Mouse (Mus musculus) heart, adult 2 months (tissue): ENCODE results near the gene Morc3. TPM values are rescaled to one million over a fixed set of nuclear protein-coding genes. Genes with fewer than 3 reads are reported as not detected.
A peak's percentile ranks its signal among the peaks of the same experiment; 100 is the strongest.

Source experiments
- DNase-seq, 2 experiments: peaks; one replicate each; pipeline ENCODE4 v3.0.0; 2021
- H3K27ac ChIP-seq: fragments of 200-600 bp; 2 replicates; pipeline ENCODE4 v1.8.1; 2022
- H3K27me3 ChIP-seq: fragments of 200-500 bp; 2 replicates; pipeline ENCODE4 v1.6.1; 2012; ENCODE audit warnings: mild to moderate bottlenecking, low read length, inconsistent platforms, mixed read lengths; ENCODE audit not compliant: control insufficient read depth, insufficient read depth
- H3K36me3 ChIP-seq: fragments of 200-500 bp; 2 replicates; pipeline ENCODE4 v1.6.1; 2012; ENCODE audit warnings: low read length, inconsistent platforms; ENCODE audit not compliant: control insufficient read depth, insufficient read depth
- H3K4me1 ChIP-seq: fragments of 200-500 bp; 2 replicates; pipeline ENCODE4 v1.6.1; 2011; ENCODE audit warnings: low read length; ENCODE audit not compliant: control insufficient read depth, insufficient read depth
- H3K4me3 ChIP-seq: fragments of 200-600 bp; 2 replicates; pipeline ENCODE4 v1.8.1; 2022
- H3K79me2 ChIP-seq: fragments of 200-500 bp; replicated peaks from 2 replicates; pipeline ENCODE4 v1.6.1; 2012; ENCODE audit warnings: mild to moderate bottlenecking, inconsistent platforms, low read length, moderate library complexity, mixed read lengths; ENCODE audit not compliant: control insufficient read depth, insufficient read depth
- H3K9ac ChIP-seq: fragments of 200-500 bp; 2 replicates; pipeline ENCODE4 v1.6.1; 2012; ENCODE audit warnings: low read depth, mild to moderate bottlenecking, control low read depth, inconsistent platforms, low read length, mixed read lengths
- CTCF ChIP-seq: fragments of 200-600 bp; IDR thresholded peaks from 2 replicates; pipeline ENCODE4 v1.8.1; 2022; ENCODE audit warnings: antibody characterized with exemption, mild to moderate bottlenecking, moderate library complexity
- EP300 ChIP-seq: fragments of 200-500 bp; IDR thresholded peaks from 2 replicates; pipeline ENCODE4 v1.6.1; 2011; ENCODE audit warnings: low read depth, low read length, control low read depth; ENCODE audit not compliant: insufficient read depth
- POLR2A ChIP-seq: fragments of 200-500 bp; IDR thresholded peaks from 2 replicates; pipeline ENCODE4 v1.6.1; 2011; ENCODE audit warnings: mild to moderate bottlenecking, low read depth, low read length, control low read depth; ENCODE audit not compliant: insufficient read depth
- WGBS: fragments of 180-500 bp; shearing (Covaris S2); methylation state at CpG from one replicate; pipeline ENCODE4 v1.1.7; 2018; 5-methylcytosine and 5-hydroxymethylcytosine counted together
- intact Hi-C: fragments of 180-260 bp; cut with DNase I; formaldehyde crosslinking; loops from one replicate; pipeline ENCODE4 v1.15.1; 2025
- polyA plus RNA-seq: library from polyadenylated mRNA; depleted of rRNA; stranded (reverse); fragments of >200 nt; gene quantifications from 2 replicates; pipeline ENCODE4 v1.2.3, GENCODE M21; 2012
- total RNA-seq, 2 experiments: library from RNA; stranded (reverse); gene quantifications; 2 replicates each; pipeline ENCODE4 v1.2.3; 2021

Morc3 gene
- total and polyA plus RNA-seq, 3 experiments: 4.8 to 17.3 (median 15.3) TPM

DNA sequence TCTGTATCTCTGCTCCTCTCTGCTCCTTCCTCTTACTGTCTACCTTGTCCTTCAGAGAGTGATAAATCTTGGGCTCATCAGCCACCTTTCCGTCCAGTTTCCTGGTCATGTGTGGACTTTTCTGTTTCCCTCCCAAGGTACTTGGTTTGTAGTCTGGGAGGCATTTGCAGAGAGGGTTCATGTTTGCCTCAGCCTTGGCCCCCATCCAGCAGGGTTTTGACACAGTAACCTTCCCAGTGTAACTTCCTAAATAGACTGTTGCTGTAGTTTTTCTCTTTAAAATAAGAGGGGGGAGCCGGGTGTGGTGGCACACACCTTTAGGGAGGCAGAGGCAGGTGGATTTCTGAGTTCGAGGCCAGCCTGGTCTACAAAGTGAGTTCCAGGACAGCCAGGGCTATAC is 78.0 kb downstream of the Morc3 start:
- intact Hi-C loops: loop anchor here (10.0 kb wide), 1 partner anchor 225 kb away; the partner anchor contains the start of gene Cbr3
- H3K9ac ChIP-seq: no peak overlapping the region
- TF ChIP-seq EP300: no peak
- no peak for TF ChIP-seq POLR2A
- no peak for TF ChIP-seq CTCF
- no peak overlapping the region for H3K27ac ChIP-seq
- H3K79me2 ChIP-seq: no peaks in the 10 kb centered on the region
- H3K36me3 ChIP-seq: no peaks in the 10 kb centered on the region
- no peaks in the 10 kb centered on the region for H3K27me3 ChIP-seq
- DNase-seq: no peak
- no peaks in the 10 kb centered on the region; the same call in 1 of the 2 replicates for H3K4me1 ChIP-seq
- WGBS: 69% methylated on average over 3 of the region's 3 CpGs
- H3K4me3 ChIP-seq: no peak overlapping the region

DNA sequence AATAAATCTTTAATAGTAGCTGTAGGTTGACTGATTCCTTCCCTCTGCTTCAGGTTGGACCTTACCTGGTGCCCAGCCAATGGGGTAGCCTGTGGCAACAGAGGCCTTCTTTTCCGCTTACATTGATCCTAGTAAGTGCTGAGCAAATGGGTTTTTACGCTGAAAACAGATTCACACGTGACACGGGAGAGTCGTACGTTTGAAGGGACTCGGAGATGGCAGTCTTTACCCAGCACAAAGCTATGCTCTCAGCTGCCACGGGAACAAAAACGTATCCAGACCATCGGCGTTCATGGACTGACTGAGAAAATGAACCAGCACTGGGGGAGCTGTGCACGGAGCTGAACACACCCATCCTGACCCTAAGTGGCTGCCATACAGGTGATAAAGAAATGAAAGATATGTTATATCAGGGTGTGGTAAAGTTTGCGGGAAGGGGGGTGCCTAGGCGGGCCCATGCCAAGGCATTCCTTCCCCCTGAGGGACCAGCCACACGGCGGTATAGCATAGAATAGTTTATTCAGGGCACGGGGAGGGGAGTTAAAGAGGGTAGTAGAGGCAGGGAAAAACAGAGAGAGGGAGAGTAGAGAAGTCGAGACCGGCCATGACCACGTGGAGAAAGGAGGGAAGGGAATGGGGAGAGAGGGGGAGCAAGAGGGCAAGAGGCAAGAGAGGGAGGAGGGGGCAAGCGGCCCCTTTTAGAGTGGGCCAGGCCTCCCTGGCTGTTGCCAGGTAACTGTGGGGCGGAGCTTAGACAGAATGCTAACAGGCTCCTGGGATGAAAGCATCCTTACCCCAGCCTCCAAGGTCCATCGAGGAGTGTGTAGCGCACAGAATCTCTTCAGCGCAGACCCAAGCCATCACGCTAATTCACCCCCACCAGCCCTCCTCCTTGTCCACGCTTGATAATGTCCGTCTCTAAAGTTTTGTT is 79.1 kb downstream of the Morc3 start:
- H3K27ac ChIP-seq: no peak overlapping the region
- H3K4me1 ChIP-seq: no peaks in the 10 kb centered on the region; the same call in 1 of the 2 replicates
- no peak overlapping the region for H3K9ac ChIP-seq
- H3K4me3 ChIP-seq: no peak overlapping the region
- no peaks in the 10 kb centered on the region for H3K36me3 ChIP-seq
- H3K79me2 ChIP-seq: no peaks in the 10 kb centered on the region
- no peak for DNase-seq
- whole genome bisulfite sequencing: 68% methylated on average over 28 of the region's 28 CpGs
- no peaks in the 10 kb centered on the region for H3K27me3 ChIP-seq
- no peak for TF ChIP-seq CTCF
- no peak for TF ChIP-seq POLR2A
- TF ChIP-seq EP300: no peak
- intact Hi-C loops: loop anchor here (10.0 kb wide), 1 partner anchor 226 kb away; the partner anchor contains the start of gene Cbr3

DNA sequence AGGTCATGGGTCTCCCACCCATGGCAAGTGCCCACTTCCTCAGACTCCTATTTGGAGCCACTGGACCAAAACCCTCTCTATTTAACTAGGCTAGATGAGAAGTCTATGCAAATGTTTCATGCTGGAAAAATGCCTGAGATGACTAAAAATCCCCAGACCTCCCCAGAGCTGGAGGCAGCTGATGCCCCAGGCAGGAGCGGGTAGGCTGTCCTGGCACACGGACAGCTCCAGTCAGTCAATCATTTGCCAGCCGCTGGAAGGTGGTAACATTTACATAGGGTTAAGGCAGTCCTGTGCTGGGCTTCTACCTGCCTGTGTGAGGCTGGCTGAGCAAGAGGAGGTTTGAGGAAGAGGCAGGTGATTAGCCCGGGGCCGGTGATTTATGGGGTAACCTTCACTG is 80.2 kb downstream of the Morc3 start:
- H3K4me3 ChIP-seq: no peak overlapping the region
- no peaks in the 10 kb centered on the region for H3K36me3 ChIP-seq
- TF ChIP-seq EP300 (no peak), POLR2A (no peak), CTCF (no peak)
- H3K79me2 ChIP-seq: no peaks in the 10 kb centered on the region
- no peak overlapping the region for H3K27ac ChIP-seq
- WGBS: 70% methylated on average over 5 of the region's 5 CpGs
- no peak for DNase-seq
- H3K27me3 ChIP-seq: no peaks in the 10 kb centered on the region
- H3K9ac ChIP-seq: no peak overlapping the region
- H3K4me1 ChIP-seq: no peaks in the 10 kb centered on the region; the same call in 1 of the 2 replicates
- intact Hi-C loops: loop anchor here (10.0 kb wide), 1 partner anchor 227 kb away; the partner anchor contains the start of gene Cbr3

DNA sequence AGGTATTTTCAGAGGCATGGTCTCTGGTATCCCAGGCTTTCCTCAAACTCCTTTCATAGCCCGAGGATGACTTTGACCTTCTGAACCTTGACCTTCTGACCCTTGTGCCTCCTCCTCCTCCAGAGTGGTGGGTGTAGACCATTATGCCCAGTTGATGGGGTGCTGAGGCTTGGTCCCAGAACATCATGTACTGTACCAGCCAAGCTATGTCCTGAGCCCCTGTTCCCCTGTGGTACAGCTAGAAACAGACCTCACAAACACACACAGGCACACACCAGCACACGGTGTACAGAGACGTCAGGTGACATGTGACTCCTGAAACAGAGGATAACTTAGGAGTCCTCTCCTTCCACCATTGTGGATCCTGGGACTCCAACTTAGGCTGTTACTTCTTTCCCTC is 80.9 kb downstream of the Morc3 start:
- no peaks in the 10 kb centered on the region; the same call in 1 of the 2 replicates for H3K4me1 ChIP-seq
- H3K27ac ChIP-seq: no peak overlapping the region
- no peak overlapping the region for H3K4me3 ChIP-seq
- intact Hi-C loops: loop anchor here (10.0 kb wide), 1 partner anchor 228 kb away; the partner anchor contains the start of gene Cbr3
- H3K36me3 ChIP-seq: no peaks in the 10 kb centered on the region
- no peaks in the 10 kb centered on the region for H3K79me2 ChIP-seq
- no peak for DNase-seq
- no peak for TF ChIP-seq EP300
- no peak for TF ChIP-seq POLR2A
- no peak overlapping the region for H3K9ac ChIP-seq
- 66% methylated on average over 3 of the region's 3 CpGs for WGBS
- H3K27me3 ChIP-seq: no peaks in the 10 kb centered on the region

DNA sequence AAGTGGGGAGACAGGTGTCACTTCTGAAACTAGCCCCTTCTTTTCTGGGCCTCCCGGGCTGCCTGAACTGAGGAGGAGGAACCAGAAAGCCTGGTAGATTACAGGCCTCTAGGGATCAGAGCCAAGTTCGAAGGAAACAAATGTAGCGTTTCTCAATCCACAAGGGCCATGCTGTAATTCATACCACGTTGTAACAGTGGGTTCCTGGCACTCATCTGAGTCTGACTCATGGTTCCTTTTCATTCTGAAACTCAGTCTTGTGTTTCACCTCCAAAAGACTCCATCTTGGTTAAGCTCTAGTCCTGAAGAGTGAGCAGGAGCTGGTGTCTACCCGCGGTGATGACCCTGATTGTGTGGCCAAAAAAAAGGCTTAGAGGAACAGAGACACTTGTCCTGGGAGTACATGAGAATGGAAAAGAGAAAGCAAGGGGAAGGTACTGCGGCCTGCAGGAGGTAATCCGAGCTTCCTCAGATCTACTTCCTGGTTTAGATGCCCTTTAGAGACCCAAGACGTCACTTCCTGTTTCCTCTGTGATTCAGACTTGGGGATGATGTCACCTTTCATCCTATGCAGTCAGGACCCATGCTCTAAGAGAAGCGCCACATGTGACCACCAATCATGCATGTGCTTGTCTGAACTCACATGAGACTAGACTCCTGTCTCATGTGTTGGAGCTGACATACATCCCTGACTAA is 82.1 kb downstream of the Morc3 start:
- H3K79me2 ChIP-seq: no peaks in the 10 kb centered on the region
- no peaks in the 10 kb centered on the region; the same call in 1 of the 2 replicates for H3K4me1 ChIP-seq
- no peaks in the 10 kb centered on the region for H3K27me3 ChIP-seq
- no peaks in the 10 kb centered on the region for H3K36me3 ChIP-seq
- no peak overlapping the region for H3K4me3 ChIP-seq
- H3K9ac ChIP-seq: no peak overlapping the region
- no peak for TF ChIP-seq CTCF
- no peak for TF ChIP-seq EP300
- no peak for TF ChIP-seq POLR2A
- intact Hi-C loops: loop anchor here (10.0 kb wide), 1 partner anchor 229 kb away; the partner anchor contains the start of gene Cbr3
- H3K27ac ChIP-seq: no peak overlapping the region
- DNase-seq: peak in 1 of 2 experiments; percentile 21
- WGBS: 55% methylated on average over 10 of the region's 10 CpGs
